Mouse (Mus musculus) v-Abl transformed pro-B cells (cell line): Measurements from ENCODE around the gene Ppp4r3a.

ENCODE experiments used
- in situ Hi-C, 2 experiments: fragments of 400-800 bp; cut with MboI; formaldehyde crosslinking; loops; one replicate each; pipeline ENCODE4 v1.15.1; 2025; ENCODE audit not compliant: unreplicated experiment in 2 of 2

Ppp4r3a gene

GRCm38 (mm10) chr12:100995607-100996377 is 87.7 kb downstream of the Ppp4r3a start:
- in situ Hi-C loops, result no loop called here

GRCm38 (mm10) chr12:100994140-100995015 is 89.1 kb downstream of the Ppp4r3a start:
- in situ Hi-C loops, result no loop called here

DNA sequence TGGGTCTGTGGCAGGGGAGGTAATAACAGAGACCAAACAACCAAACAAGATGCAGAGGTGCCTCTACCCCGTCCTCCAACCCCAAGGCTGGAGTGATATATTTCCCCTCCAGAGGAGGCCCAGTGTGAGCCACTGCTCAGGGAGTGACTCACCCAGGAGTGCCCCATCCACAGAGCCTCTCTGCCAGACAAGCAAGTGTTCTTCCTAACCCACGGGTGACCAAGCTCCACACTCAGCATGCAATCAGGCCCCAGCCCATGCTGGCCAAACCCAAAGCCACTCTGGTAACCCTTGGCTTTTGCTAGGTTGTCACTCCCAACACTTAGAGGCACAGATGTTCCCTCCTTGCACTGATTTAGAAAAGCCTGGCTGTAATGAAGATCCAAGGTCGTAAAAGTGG is 90.4 kb downstream of the Ppp4r3a start:
- in situ Hi-C loops, result no loop called here

DNA sequence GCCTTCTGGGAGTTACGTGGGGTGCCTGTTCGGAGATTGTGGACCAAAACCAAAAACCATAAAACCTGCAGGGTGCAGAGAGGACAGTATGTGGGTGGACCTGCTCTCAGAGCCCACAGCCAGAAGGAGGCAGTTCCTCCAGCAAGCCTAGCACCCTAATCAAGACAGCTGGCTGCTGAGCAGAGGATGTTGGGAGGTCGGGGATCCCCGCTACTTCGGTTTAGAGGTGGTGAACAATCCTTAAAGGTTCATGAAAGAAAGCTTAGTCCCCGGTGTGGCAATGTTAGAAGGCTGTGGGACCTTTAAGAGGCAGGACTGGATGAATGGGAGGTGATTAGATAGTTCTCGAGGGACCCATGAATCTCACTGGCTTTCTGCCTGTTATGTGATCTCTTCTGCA is 91.0 kb downstream of the Ppp4r3a start:
- in situ Hi-C loops, result no loop called here

DNA sequence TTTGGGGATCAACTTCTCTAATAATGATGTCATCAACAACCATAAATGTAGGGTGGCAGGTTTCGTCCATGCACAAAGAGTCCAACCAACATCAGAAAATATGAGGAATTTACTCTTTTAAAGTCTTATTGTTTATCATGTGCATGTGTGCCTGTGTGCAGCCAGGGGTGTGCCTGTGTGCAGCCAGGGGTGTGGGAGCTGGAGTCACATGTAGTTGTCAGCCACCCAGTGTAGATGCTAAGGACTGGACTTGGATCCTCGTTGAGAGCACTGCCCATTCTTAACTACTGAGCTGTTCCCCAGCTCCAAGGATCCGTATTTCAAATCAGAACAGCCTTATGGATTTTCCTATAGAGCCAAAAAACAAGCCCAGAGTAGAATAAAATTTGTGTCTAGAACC is 92.4 kb downstream of the Ppp4r3a start:
- in situ Hi-C loops, result no loop called here

- in situ Hi-C loops, result no loop called here
Observed at GRCm38 (mm10) chr12:100990291-100990690, 93.2 kb downstream of the Ppp4r3a start.

DNA sequence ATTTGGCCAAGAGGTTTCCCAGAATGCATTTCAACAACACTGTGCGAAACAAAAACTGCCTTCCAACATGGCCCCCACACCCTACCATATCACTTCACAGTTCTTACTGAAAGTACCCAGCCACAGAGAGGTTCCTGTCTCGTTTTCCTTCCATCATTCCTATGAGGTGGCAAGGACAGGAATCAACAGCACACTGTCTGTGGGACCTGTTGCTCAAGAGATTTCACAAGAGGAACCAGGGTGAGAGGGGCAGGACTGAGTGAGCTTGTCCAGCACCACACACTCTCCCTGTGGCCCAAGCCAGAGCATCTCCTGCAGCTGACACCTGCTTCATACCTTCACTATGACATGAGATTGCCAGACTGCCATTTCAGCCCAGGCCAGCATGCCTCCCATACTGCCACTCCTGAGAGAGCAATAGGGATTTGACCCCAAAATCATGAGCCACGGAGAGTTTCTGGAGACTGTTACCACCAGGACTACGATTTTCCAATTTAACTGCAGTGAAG is 93.7 kb downstream of the Ppp4r3a start:
- in situ Hi-C loops, result no loop called here
